Mouse (Mus musculus) bone marrow, adult 2 months (tissue): ENCODE data around the gene Hoxc9.

ENCODE experiments used
- CTCF ChIP-seq: fragments of 200-500 bp; IDR thresholded peaks from 2 replicates; pipeline ENCODE4 v1.5.1; 2011; ENCODE audit warnings: low read length, control low read depth; ENCODE audit not compliant: control insufficient read depth, insufficient read depth
- POLR2A ChIP-seq: fragments of 200-500 bp; IDR thresholded peaks from 2 replicates; pipeline ENCODE4 v1.6.1; 2011; ENCODE audit warnings: low read depth, mild to moderate bottlenecking, control low read depth, low read length, borderline replicate concordance; ENCODE audit not compliant: control insufficient read depth

DNA sequence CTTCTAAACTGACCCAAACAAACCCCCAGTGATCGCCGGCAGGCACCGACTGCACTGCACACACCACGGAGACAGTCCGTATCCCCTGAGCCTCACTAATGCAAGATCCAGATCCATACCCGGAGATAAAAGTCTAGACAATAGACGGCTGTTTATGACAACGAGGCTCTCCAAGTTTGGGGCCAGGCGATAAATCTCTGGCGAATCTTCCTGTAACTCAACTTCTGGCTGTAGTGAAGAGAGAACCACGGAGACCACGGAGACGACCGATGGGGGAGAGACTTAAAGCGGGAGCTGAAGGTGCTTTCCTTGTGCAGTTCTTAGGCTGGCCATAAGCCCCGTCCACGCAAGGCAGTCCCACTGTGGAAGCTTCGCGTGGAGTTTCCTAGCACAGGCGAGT, 26.5 kb upstream of the Hoxc9 start:
- TF ChIP-seq CTCF: no peak
- no peak for TF ChIP-seq POLR2A
